Mouse (Mus musculus) G1E (cell line): ENCODE data around the gene Mpi. TPM values are rescaled to one million over a fixed set of nuclear protein-coding genes. Genes with fewer than 3 reads are reported as not detected.

Experiments used
- ATAC-seq: 2 replicates; pipeline ENCODE4 v1.8.0; 2016; ENCODE audit warnings: mild to moderate bottlenecking; ENCODE audit not compliant: insufficient number of reproducible peaks, poor library complexity, low FRiP score, severe bottlenecking; ENCODE audit errors: extremely low read depth
- DNase-seq: peaks from one replicate; pipeline ENCODE4 v3.0.0; 2012; ENCODE audit warnings: low spot score
- H3K27me3 ChIP-seq: 2 replicates; pipeline ENCODE4 v1.6.1; 2012; ENCODE audit warnings: mild to moderate bottlenecking, low read length, inconsistent platforms; ENCODE audit not compliant: insufficient read depth
- H3K36me3 ChIP-seq: replicated peaks from 2 replicates; pipeline ENCODE3; 2012; ENCODE audit warnings: mild to moderate bottlenecking, inconsistent platforms
- H3K4me1 ChIP-seq: 2 replicates; pipeline ENCODE4 v1.6.1; 2012; ENCODE audit warnings: low read depth, low read length, inconsistent platforms, mixed read lengths; ENCODE audit not compliant: insufficient read depth
- H3K4me3 ChIP-seq: 2 replicates; pipeline ENCODE4 v1.5.1; 2012; ENCODE audit warnings: low read depth, mild to moderate bottlenecking, inconsistent platforms, low read length, moderate library complexity, mixed read lengths
- H3K9me3 ChIP-seq: replicated peaks from 2 replicates; pipeline ENCODE4 v1.6.1; 2012; ENCODE audit warnings: inconsistent platforms
- CTCF ChIP-seq: IDR thresholded peaks from 2 replicates; pipeline ENCODE4 v1.5.1; 2012; ENCODE audit warnings: low read depth, low read length, inconsistent platforms, mixed read lengths
- GATA1 ChIP-seq: IDR thresholded peaks from 2 replicates; pipeline ENCODE4 v1.6.1; 2012; ENCODE audit warnings: borderline replicate concordance, low read length, inconsistent platforms, mixed read lengths
- GATA2 ChIP-seq: IDR thresholded peaks from 2 replicates; pipeline ENCODE4 v1.6.1; 2012; ENCODE audit warnings: low read depth, low read length, inconsistent platforms, borderline replicate concordance
- POLR2AphosphoS5 ChIP-seq: IDR thresholded peaks from 2 replicates; pipeline ENCODE4 v1.6.1; 2012; ENCODE audit warnings: low read depth, low read length, inconsistent platforms; ENCODE audit not compliant: insufficient replicate concordance
- TAL1 ChIP-seq: conservative IDR thresholded peaks from 2 replicates; pipeline ENCODE4 v1.6.1; 2012; ENCODE audit warnings: low read depth, low read length, inconsistent platforms, mixed read lengths
- polyA plus RNA-seq: library from polyadenylated mRNA; stranded (reverse); fragments of >175 nt; gene quantifications from 2 replicates; pipeline ENCODE4 v1.2.3, GENCODE M21; 2012
- total RNA-seq, 2 experiments: library from RNA; stranded (forward) in 1 of 2; stranded (reverse) in 1 of 2; fragments of 200-1000 nt in 1 of 2; fragments of >200 nt in 1 of 2; fragmentation: Nextera tagmentation in 1 of 2; gene quantifications; 2 replicates each; pipeline ENCODE4 v1.2.3; 2014 to 2017

Gene Mpi
- total and polyA plus RNA-seq, 3 experiments: 4.4 to 12.5 (median 12.3) TPM

- no peak overlapping the region for H3K4me3 ChIP-seq
- TF ChIP-seq POLR2AphosphoS5: no peak
- no peak for TF ChIP-seq GATA2
- TF ChIP-seq CTCF: no peak
- no peak for TF ChIP-seq GATA1
- TF ChIP-seq TAL1: no peak
- H3K9me3 ChIP-seq: no peaks in the 10 kb centered on the region
- peaks cover 41% of the 10 kb centered on the region for H3K4me1 ChIP-seq
- H3K36me3 ChIP-seq: peaks cover 4% of the 10 kb centered on the region
- H3K27me3 ChIP-seq: peaks cover 2% of the 10 kb centered on the region; the same call in 1 of the 2 replicates
- DNase-seq: no peak
- ATAC-seq: no peak
These were observed 4.7 kb upstream of the Mpi start for GRCm38 (mm10) chr9:57557215-57557614.

GRCm38 (mm10) chr9:57554753-57555152 lies 2.2 kb upstream of the Mpi start:
- Histone ChIP-seq H3K4me1 (peaks cover 34% of the 10 kb centered on the region), H3K36me3 (peaks cover 12% of the 10 kb centered on the region), H3K4me3 (no peak overlapping the region), H3K27me3 (peaks cover 2% of the 10 kb centered on the region; the same call in 1 of the 2 replicates), H3K9me3 (no peaks in the 10 kb centered on the region)
- DNase-seq (no peak), ATAC-seq (no peak)
- TF ChIP-seq GATA1 (no peak), CTCF (no peak), TAL1 (no peak), POLR2AphosphoS5 (no peak), GATA2 (no peak)

- H3K4me3 ChIP-seq: no peak overlapping the region
These were observed 556 bp upstream of the Mpi start for GRCm38 (mm10) chr9:57553119-57553518.

GRCm38 (mm10) chr9:57550126-57550862 lies 2.3 kb downstream of the Mpi start:
- peaks cover 55% of the 10 kb centered on the region for H3K36me3 ChIP-seq
- ATAC-seq (no peak), DNase-seq (no peak)
- TF ChIP-seq GATA1: no peak
- TF ChIP-seq CTCF: no peak
- no peak for TF ChIP-seq GATA2
- TF ChIP-seq POLR2AphosphoS5: no peak
- no peak for TF ChIP-seq TAL1
- no peaks in the 10 kb centered on the region for H3K9me3 ChIP-seq
- H3K4me1 ChIP-seq: peaks cover 39% of the 10 kb centered on the region
- no peak overlapping the region for H3K4me3 ChIP-seq
- peaks cover 2% of the 10 kb centered on the region; the same call in 1 of the 2 replicates for H3K27me3 ChIP-seq

More at GRCm38 (mm10) chr9:57553119-57553518, 556 bp upstream of the Mpi start:
- H3K4me1 ChIP-seq: peaks cover 28% of the 10 kb centered on the region
- no peaks in the 10 kb centered on the region for H3K9me3 ChIP-seq
- ATAC-seq (no peak), DNase-seq (no peak)
- peaks cover 2% of the 10 kb centered on the region; the same call in 1 of the 2 replicates for H3K27me3 ChIP-seq
- TF ChIP-seq CTCF: no peak
- no peak for TF ChIP-seq POLR2AphosphoS5
- no peak for TF ChIP-seq GATA2
- TF ChIP-seq GATA1: no peak
- TF ChIP-seq TAL1: no peak
- peaks cover 28% of the 10 kb centered on the region for H3K36me3 ChIP-seq

- Histone ChIP-seq H3K9me3 (no peaks in the 10 kb centered on the region), H3K4me3 (no peak overlapping the region), H3K36me3 (peaks cover 66% of the 10 kb centered on the region), H3K4me1 (peaks cover 37% of the 10 kb centered on the region), H3K27me3 (peaks cover 2% of the 10 kb centered on the region; the same call in 1 of the 2 replicates)
- ATAC-seq: no peak
- no peak for TF ChIP-seq GATA1
- TF ChIP-seq GATA2: no peak
- no peak for TF ChIP-seq CTCF
- no peak for TF ChIP-seq POLR2AphosphoS5
- TF ChIP-seq TAL1: no peak
- no peak for DNase-seq
These were observed 3.4 kb downstream of the Mpi start for GRCm38 (mm10) chr9:57549186-57549585.

GRCm38 (mm10) chr9:57547869-57548268 lies 4.7 kb downstream of the Mpi start:
- H3K4me1 ChIP-seq: peaks cover 29% of the 10 kb centered on the region
- no peaks in the 10 kb centered on the region for H3K9me3 ChIP-seq
- H3K36me3 ChIP-seq: peaks cover 79% of the 10 kb centered on the region

More at GRCm38 (mm10) chr9:57547869-57548268, 4.7 kb downstream of the Mpi start:
- no peak for ATAC-seq
- Histone ChIP-seq H3K27me3 (no peaks in the 10 kb centered on the region), H3K4me3 (no peak overlapping the region)
- TF ChIP-seq TAL1: no peak
- no peak for TF ChIP-seq CTCF
- TF ChIP-seq GATA2: no peak
- no peak for TF ChIP-seq POLR2AphosphoS5
- TF ChIP-seq GATA1: no peak
- no peak for DNase-seq
